Mouse (Mus musculus) hindbrain, embryonic 12.5 days (tissue): ENCODE measurements around the gene Mmd2. TPM values are rescaled to one million over a fixed set of nuclear protein-coding genes. Genes with fewer than 3 reads are reported as not detected.

Experiments used
- ATAC-seq: fragments of 200-750 bp; cut with Nextera tagmentation; 2 replicates; pipeline ENCODE4 v1.8.0; 2017; ENCODE audit warnings: moderate TSS enrichment; ENCODE audit not compliant: low FRiP score
- H3K27ac ChIP-seq: fragments of 300-500 bp; sonication (generic); 2 replicates; pipeline ENCODE4 v1.5.1; 2016; ENCODE audit warnings: mild to moderate bottlenecking
- H3K27me3 ChIP-seq: fragments of 300-500 bp; sonication (generic); 2 replicates; pipeline ENCODE4 v1.6.1; 2016; ENCODE audit warnings: mild to moderate bottlenecking
- H3K36me3 ChIP-seq: fragments of 300-500 bp; sonication (generic); 2 replicates; pipeline ENCODE4 v1.6.1; 2016; ENCODE audit warnings: mild to moderate bottlenecking
- H3K4me1 ChIP-seq: fragments of 300-500 bp; sonication (generic); 2 replicates; pipeline ENCODE4 v1.6.1; 2016
- H3K4me2 ChIP-seq: fragments of 300-500 bp; sonication (generic); replicated peaks from 2 replicates; pipeline ENCODE4 v1.6.1; 2016; ENCODE audit warnings: mild to moderate bottlenecking
- H3K4me3 ChIP-seq: fragments of 300-500 bp; sonication (generic); 2 replicates; pipeline ENCODE4 v1.5.1; 2016; ENCODE audit warnings: mild to moderate bottlenecking
- H3K9ac ChIP-seq: fragments of 300-500 bp; sonication (generic); 2 replicates; pipeline ENCODE4 v1.6.1; 2016; ENCODE audit warnings: mild to moderate bottlenecking, moderate library complexity
- H3K9me3 ChIP-seq: fragments of 300-500 bp; sonication (generic); replicated peaks from 2 replicates; pipeline ENCODE4 v1.6.1; 2016; ENCODE audit warnings: mild to moderate bottlenecking
- WGBS: fragments of 180-500 bp; shearing (Covaris S2); methylation state at CpG from one replicate; pipeline ENCODE4 v1.1.7; 2016; 5-methylcytosine and 5-hydroxymethylcytosine counted together
- polyA plus RNA-seq: library from polyadenylated mRNA; unstranded; fragments of >200 nt; fragmentation: Nextera tagmentation; extraction: Ambion mirVana; gene quantifications from 2 replicates; pipeline ENCODE4 v1.2.1, GENCODE M21; 2016

Gene Mmd2
- polyA plus RNA-seq, 1 experiment from 2014 or later: 12.0 TPM

- Histone ChIP-seq H3K9me3 (no peaks in the 10 kb centered on the region), H3K36me3 (no peaks in the 10 kb centered on the region), H3K4me1 (no peaks in the 10 kb centered on the region), H3K4me2 (peak overlapping the region; percentile 22), H3K9ac (no peak overlapping the region), H3K27me3 (no peaks in the 10 kb centered on the region; the same call in 1 of the 2 replicates), H3K4me3 (no peak overlapping the region), H3K27ac (no peak overlapping the region)
- peak; percentile 40; the same call in 1 of the 2 replicates for ATAC-seq
- 38% methylated on average over 21 of the region's 21 CpGs for whole genome bisulfite sequencing
Measured at GRCm38 (mm10) chr5:142557397-142558067, 51.1 kb downstream of the Mmd2 start.

DNA sequence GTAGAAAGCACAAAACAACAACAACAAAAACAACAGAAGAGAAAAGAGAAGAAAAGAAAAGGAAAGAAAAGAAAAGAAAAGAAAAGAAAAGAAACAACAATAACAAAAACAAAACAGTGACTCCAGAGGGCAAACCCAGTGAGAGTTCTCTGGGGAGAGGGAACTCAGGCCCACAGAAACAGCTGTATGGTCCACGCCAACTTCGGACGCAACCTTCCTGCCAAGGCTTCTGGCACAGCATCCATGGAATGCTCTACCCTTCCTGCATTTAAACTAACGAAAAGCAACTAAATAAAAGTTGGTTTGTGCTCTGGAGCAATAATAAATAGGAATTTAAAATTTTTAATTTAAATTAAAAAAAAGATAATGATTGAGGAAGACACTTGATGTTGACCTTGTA, 51.9 kb downstream of the Mmd2 start:
- no peak overlapping the region for H3K9ac ChIP-seq
- H3K27me3 ChIP-seq: no peaks in the 10 kb centered on the region; the same call in 1 of the 2 replicates
- H3K4me3 ChIP-seq: no peak overlapping the region
- H3K4me2 ChIP-seq: no peak overlapping the region
- H3K27ac ChIP-seq: no peak overlapping the region
- 94% methylated on average over 4 of the region's 4 CpGs for WGBS
- H3K4me1 ChIP-seq: no peaks in the 10 kb centered on the region
- no peaks in the 10 kb centered on the region for H3K9me3 ChIP-seq
- H3K36me3 ChIP-seq: no peaks in the 10 kb centered on the region
- ATAC-seq: no peak

DNA sequence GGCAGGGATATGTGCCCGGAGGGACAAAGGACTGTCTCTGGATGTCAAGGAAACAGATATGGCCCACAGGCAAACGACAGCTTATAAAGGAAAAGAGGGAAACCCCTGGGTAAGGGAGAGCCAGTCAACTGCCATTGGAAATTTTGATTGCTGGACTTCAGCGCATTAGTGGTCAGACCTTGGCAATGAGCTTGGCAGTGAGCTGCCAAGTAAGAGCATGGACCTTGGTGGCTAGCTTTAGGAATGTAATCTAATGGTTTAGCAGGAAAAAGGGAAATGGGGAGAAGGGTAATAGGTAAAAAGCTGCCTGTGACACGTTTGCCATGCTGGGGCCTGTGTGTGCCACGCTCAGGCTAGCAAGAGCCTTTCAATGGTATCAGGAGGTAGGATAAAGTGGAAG, 52.7 kb downstream of the Mmd2 start:
- 84% methylated on average over 5 of the region's 5 CpGs for WGBS
- no peaks in the 10 kb centered on the region for H3K9me3 ChIP-seq
- no peak overlapping the region for H3K4me3 ChIP-seq
- no peak overlapping the region for H3K9ac ChIP-seq
- peaks cover under 1% of the 10 kb centered on the region for H3K27me3 ChIP-seq
- ATAC-seq: no peak
- H3K27ac ChIP-seq: no peak overlapping the region
- no peaks in the 10 kb centered on the region for H3K36me3 ChIP-seq
- H3K4me2 ChIP-seq: no peak overlapping the region
- H3K4me1 ChIP-seq: no peaks in the 10 kb centered on the region; the same call in 1 of the 2 replicates

DNA sequence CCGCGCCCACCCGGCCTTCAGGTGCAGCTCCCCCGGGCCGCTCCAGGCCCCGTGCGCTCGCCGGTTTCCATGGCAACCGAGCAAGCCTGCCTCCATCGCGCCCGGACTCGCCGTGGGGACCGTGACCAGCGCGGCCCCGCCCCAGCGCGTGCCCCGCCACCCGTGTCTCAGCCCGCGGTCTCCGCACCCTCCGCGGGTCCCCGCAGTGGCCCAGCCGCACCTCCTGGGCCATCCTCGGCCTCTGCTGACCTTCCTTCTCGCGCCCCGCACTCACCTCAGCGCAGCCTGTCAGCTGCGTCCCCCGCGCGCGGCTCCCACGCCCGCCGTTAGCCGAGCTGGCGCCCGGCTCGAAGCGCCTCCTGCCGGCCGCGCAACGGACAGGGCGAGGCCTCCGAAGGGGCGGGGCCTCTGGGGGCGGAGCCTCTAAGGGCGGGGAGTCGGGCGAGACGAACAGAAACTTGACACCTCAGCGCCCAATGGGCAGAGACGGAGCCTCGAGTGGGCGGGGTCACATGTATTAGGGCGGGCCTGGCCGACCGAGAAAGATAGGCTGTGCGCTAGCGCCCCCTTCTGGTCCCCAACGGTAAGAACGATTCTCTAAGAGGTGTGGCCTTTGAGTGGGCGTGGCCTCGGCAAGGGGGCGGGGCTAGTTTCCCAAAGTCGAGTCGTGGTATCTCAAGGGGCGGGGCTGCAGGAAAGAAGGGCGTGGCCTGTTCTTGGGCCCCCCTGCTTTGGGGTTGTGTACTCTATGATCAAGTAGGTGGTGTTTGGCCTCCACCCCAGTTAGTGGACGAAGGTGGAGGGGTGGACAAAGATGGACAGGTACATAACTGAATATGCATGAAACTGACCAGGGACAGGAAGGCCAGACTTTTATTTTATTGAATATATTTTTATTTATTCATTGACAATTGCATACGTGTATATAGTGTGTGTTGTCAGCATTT, 57.6 kb downstream of the Mmd2 start, which contains the start of gene Radil:
TSS of gene Radil (minus strand) at position 393 of the 947 bp plus-strand sequence.
- 3% methylated on average over 80 of the region's 80 CpGs for WGBS
- no peaks in the 10 kb centered on the region for H3K36me3 ChIP-seq
- H3K4me2 ChIP-seq: peak within 1 kb of the TSS; percentile 99
- peak within 1 kb of the TSS; percentile 64 for H3K4me3 ChIP-seq
- H3K27ac ChIP-seq: peak within 1 kb of the TSS; percentile 55
- H3K9ac ChIP-seq: peak within 1 kb of the TSS; percentile 65
- H3K9me3 ChIP-seq: no peaks in the 10 kb centered on the region
- H3K4me1 ChIP-seq: peaks cover 16% of the 10 kb centered on the region
- H3K27me3 ChIP-seq: peaks cover 13% of the 10 kb centered on the region
- peak; percentile 91 for ATAC-seq

GRCm38 (mm10) chr5:142549961-142550705, 58.5 kb downstream of the Mmd2 start:
- Histone ChIP-seq H3K4me1 (peaks cover 16% of the 10 kb centered on the region), H3K4me2 (peak overlapping the region; percentile 99), H3K9ac (peak overlapping the region; percentile 65), H3K27ac (peak overlapping the region; percentile 55), H3K36me3 (no peaks in the 10 kb centered on the region), H3K4me3 (peak overlapping the region; percentile 64), H3K9me3 (no peaks in the 10 kb centered on the region), H3K27me3 (peaks cover 13% of the 10 kb centered on the region)
- WGBS: 2% methylated on average over 31 of the region's 31 CpGs
- ATAC-seq: peak; percentile 55

DNA sequence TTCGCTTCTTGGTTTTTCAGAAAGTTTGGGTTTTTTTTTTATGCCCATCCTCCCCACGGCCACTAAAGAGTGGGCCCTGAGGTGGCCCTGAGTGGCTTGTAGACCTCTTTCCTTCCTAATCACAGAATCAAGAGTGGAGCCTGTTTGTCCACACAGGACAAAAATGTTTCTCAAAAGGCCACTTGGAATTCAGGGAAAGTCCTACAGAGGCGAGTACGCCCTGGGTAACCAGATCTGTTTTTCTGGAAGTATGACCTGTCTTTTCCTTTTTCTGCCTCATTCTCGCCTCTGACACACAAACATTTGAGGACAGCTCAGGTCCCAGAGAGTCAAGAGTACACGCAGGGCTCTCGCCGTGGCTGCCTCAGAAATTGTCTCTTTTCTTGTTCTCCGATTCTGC, 59.2 kb downstream of the Mmd2 start:
- no peak for ATAC-seq
- 0 out of 2 replicates have a peak overlapping the region, but pooled peaks have one; percentile 4 for H3K4me2 ChIP-seq
- no peak overlapping the region for H3K27ac ChIP-seq
- H3K9me3 ChIP-seq: no peaks in the 10 kb centered on the region
- WGBS: 42% methylated on average over 9 of the region's 9 CpGs
- H3K4me1 ChIP-seq: peaks cover 16% of the 10 kb centered on the region
- H3K27me3 ChIP-seq: peaks cover 13% of the 10 kb centered on the region
- no peak overlapping the region for H3K9ac ChIP-seq
- no peaks in the 10 kb centered on the region for H3K36me3 ChIP-seq
- no peak overlapping the region for H3K4me3 ChIP-seq

- Histone ChIP-seq H3K9ac (no peak overlapping the region), H3K27me3 (peaks cover 13% of the 10 kb centered on the region), H3K4me3 (no peak overlapping the region), H3K9me3 (no peaks in the 10 kb centered on the region), H3K27ac (no peak overlapping the region), H3K4me1 (peaks cover 16% of the 10 kb centered on the region), H3K36me3 (no peaks in the 10 kb centered on the region), H3K4me2 (no peak overlapping the region)
- ATAC-seq: no peak
- 66% methylated on average over 3 of the region's 3 CpGs for WGBS
Measured at GRCm38 (mm10) chr5:142547066-142547465, 61.5 kb downstream of the Mmd2 start.

GRCm38 (mm10) chr5:142546344-142546743, 62.3 kb downstream of the Mmd2 start:
- Histone ChIP-seq H3K4me3 (no peak overlapping the region), H3K9ac (no peak overlapping the region), H3K4me2 (no peak overlapping the region), H3K9me3 (no peaks in the 10 kb centered on the region), H3K4me1 (peaks cover 16% of the 10 kb centered on the region), H3K27me3 (peaks cover 13% of the 10 kb centered on the region), H3K36me3 (no peaks in the 10 kb centered on the region), H3K27ac (no peak overlapping the region)
- no peak for ATAC-seq
- 10% methylated on average over 5 of the region's 5 CpGs for WGBS

GRCm38 (mm10) chr5:142545014-142545795, 63.4 kb downstream of the Mmd2 start:
- Histone ChIP-seq H3K9ac (no peak overlapping the region), H3K4me1 (peaks cover 11% of the 10 kb centered on the region), H3K9me3 (no peaks in the 10 kb centered on the region), H3K4me3 (no peak overlapping the region), H3K27ac (no peak overlapping the region), H3K27me3 (peaks cover 6% of the 10 kb centered on the region), H3K4me2 (no peak overlapping the region), H3K36me3 (no peaks in the 10 kb centered on the region)
- ATAC-seq: no peak
- WGBS: 71% methylated on average over 5 of the region's 5 CpGs

DNA sequence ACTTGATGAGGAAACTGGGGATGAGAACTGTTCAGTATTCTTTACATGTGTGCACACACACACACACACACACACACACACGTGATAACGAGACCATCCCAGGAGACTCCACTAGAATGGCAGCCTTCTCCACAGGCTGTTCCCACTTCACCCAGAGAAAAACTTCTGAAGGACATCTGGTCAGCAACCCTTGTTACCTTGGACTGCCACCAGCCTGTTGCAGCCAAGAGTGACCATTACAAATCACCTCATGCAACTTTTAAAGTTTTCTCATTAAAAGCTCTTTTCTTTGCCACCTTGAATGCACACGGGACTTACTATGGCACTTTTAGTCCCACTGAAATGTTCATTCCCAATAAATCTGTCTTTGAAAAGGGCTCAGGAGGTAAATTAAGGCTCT, 71.3 kb downstream of the Mmd2 start:
- H3K4me2 ChIP-seq: no peak overlapping the region
- WGBS: 91% methylated on average over 3 of the region's 3 CpGs
- no peaks in the 10 kb centered on the region for H3K36me3 ChIP-seq
- no peaks in the 10 kb centered on the region for H3K9me3 ChIP-seq
- H3K4me1 ChIP-seq: no peaks in the 10 kb centered on the region
- H3K9ac ChIP-seq: no peak overlapping the region
- H3K4me3 ChIP-seq: no peak overlapping the region
- ATAC-seq: no peak
- H3K27ac ChIP-seq: no peak overlapping the region
- no peaks in the 10 kb centered on the region for H3K27me3 ChIP-seq

DNA sequence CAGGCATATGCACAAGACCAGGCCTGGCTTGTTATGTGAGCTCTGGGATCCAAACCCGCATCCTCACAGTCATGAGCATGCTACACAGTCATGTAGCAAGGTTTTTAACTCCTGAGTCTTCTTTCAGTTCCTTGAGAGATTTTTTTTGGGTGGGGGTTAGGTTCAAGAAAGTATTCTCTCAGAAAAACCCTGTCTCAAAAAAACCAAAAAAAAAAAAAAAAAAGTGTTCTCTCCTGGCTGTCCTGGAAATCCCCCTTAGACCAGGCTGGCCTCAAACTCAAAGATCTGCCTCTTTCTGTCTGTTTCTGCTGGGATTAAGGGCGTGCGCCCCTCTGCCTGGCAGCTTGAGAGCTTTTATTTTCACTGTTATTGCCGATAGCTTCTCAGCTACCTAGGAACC, 73.2 kb downstream of the Mmd2 start:
- WGBS: 87% methylated on average over 4 of the region's 4 CpGs
- Histone ChIP-seq H3K27ac (no peak overlapping the region), H3K9me3 (no peaks in the 10 kb centered on the region), H3K9ac (no peak overlapping the region), H3K4me3 (no peak overlapping the region), H3K4me1 (no peaks in the 10 kb centered on the region), H3K4me2 (no peak overlapping the region), H3K36me3 (no peaks in the 10 kb centered on the region), H3K27me3 (peaks cover 5% of the 10 kb centered on the region)
- no peak for ATAC-seq
